Mouse (Mus musculus): ENCODE results near the gene Slc7a7. TPM values are rescaled to one million over a fixed set of nuclear protein-coding genes. Genes with fewer than 3 reads are reported as not detected.
A peak's percentile ranks its signal among the peaks of the same experiment; 100 is the strongest.

The Slc7a7 gene
- polyA plus RNA-seq, 1 experiment from 2014 or later, result 11.4 TPM

GRCm38 (mm10) chr14:54381816-54382215 lies 35.8 kb downstream of the Slc7a7 start:
- Histone ChIP-seq H3K36me3 (no peaks in the 10 kb centered on the region), H3K4me3 (replicated peaks) (no peak overlapping the region), H3K9me3 (replicated peaks) (no peaks in the 10 kb centered on the region), H3K9ac (no peak overlapping the region), H3K27ac (0 out of 2 replicates have a peak overlapping the region, but pooled peaks have one; percentile 2), H3K4me2 (no peak overlapping the region), H3K27me3 (no peaks in the 10 kb centered on the region), H3K4me1 (peaks cover 59% of the 10 kb centered on the region)
- ATAC-seq (replicated peaks; ENCODE audit: low FRiP score), result no peak
- 74% methylated on average over 10 of the region's 10 CpGs for WGBS

- no peak overlapping the region for H3K4me3 ChIP-seq (replicated peaks)
- peaks cover 47% of the 10 kb centered on the region for H3K4me1 ChIP-seq
- H3K36me3 ChIP-seq, result no peaks in the 10 kb centered on the region
- 71% methylated on average over 4 of the region's 4 CpGs for WGBS
- no peak overlapping the region for H3K9ac ChIP-seq
- no peaks in the 10 kb centered on the region for H3K27me3 ChIP-seq
- ATAC-seq (replicated peaks; ENCODE audit: low FRiP score), result no peak
- H3K9me3 ChIP-seq (replicated peaks), result no peaks in the 10 kb centered on the region
- no peak overlapping the region for H3K27ac ChIP-seq
- H3K4me2 ChIP-seq, result no peak overlapping the region
These were observed 37.0 kb downstream of the Slc7a7 start for GRCm38 (mm10) chr14:54380616-54381015.

- Histone ChIP-seq H3K27me3 (no peaks in the 10 kb centered on the region), H3K4me1 (peaks cover 47% of the 10 kb centered on the region), H3K9ac (no peak overlapping the region), H3K9me3 (replicated peaks) (no peaks in the 10 kb centered on the region), H3K4me3 (replicated peaks) (no peak overlapping the region), H3K27ac (no peak overlapping the region), H3K4me2 (no peak overlapping the region), H3K36me3 (no peaks in the 10 kb centered on the region)
- WGBS, result 59% methylated on average over 13 of the region's 13 CpGs
- no peak for ATAC-seq (replicated peaks; ENCODE audit: low FRiP score)
These were observed 38.0 kb downstream of the Slc7a7 start for GRCm38 (mm10) chr14:54379571-54379970.

- no peak overlapping the region for H3K27ac ChIP-seq
- 88% methylated on average over 6 of the region's 6 CpGs for whole genome bisulfite sequencing
- H3K27me3 ChIP-seq, result no peaks in the 10 kb centered on the region
- H3K4me1 ChIP-seq, result peaks cover 29% of the 10 kb centered on the region
- no peak overlapping the region for H3K4me3 ChIP-seq (replicated peaks)
- H3K9ac ChIP-seq, result no peak overlapping the region
- H3K36me3 ChIP-seq, result peaks cover 6% of the 10 kb centered on the region; the same call in 1 of the 2 replicates
- H3K4me2 ChIP-seq, result no peak overlapping the region
- no peaks in the 10 kb centered on the region for H3K9me3 ChIP-seq (replicated peaks)
- no peak for ATAC-seq (replicated peaks; ENCODE audit: low FRiP score)
These were observed 40.4 kb downstream of the Slc7a7 start for GRCm38 (mm10) chr14:54377166-54377565.

- H3K9ac ChIP-seq, result no peak overlapping the region
- WGBS, result 74% methylated on average over 3 of the region's 3 CpGs
- H3K4me3 ChIP-seq (replicated peaks), result no peak overlapping the region
- peaks cover 16% of the 10 kb centered on the region for H3K4me1 ChIP-seq
- H3K27me3 ChIP-seq, result no peaks in the 10 kb centered on the region
- H3K9me3 ChIP-seq (replicated peaks), result 0 out of 2 replicates have a peak, but pooled peaks cover 3% of the 10 kb centered on the region
- no peak for ATAC-seq (replicated peaks; ENCODE audit: low FRiP score)
- H3K4me2 ChIP-seq, result no peak overlapping the region
- H3K36me3 ChIP-seq, result peaks cover 14% of the 10 kb centered on the region
- H3K27ac ChIP-seq, result no peak overlapping the region
These were observed 41.7 kb downstream of the Slc7a7 start for GRCm38 (mm10) chr14:54375916-54376315.

GRCm38 (mm10) chr14:54372923-54373322 lies 44.7 kb downstream of the Slc7a7 start:
- H3K9me3 ChIP-seq (replicated peaks), result 0 out of 2 replicates have a peak, but pooled peaks cover 3% of the 10 kb centered on the region
- H3K4me1 ChIP-seq, result peaks cover 5% of the 10 kb centered on the region; the same call in 1 of the 2 replicates
- ATAC-seq (replicated peaks; ENCODE audit: low FRiP score), result no peak
- 87% methylated on average over 9 of the region's 9 CpGs for WGBS
- H3K4me2 ChIP-seq, result no peak overlapping the region
- H3K9ac ChIP-seq, result no peak overlapping the region
- H3K36me3 ChIP-seq, result peaks cover 44% of the 10 kb centered on the region
- H3K4me3 ChIP-seq (replicated peaks), result no peak overlapping the region
- H3K27ac ChIP-seq, result no peak overlapping the region
- no peaks in the 10 kb centered on the region for H3K27me3 ChIP-seq

- Histone ChIP-seq H3K4me2 (no peak overlapping the region), H3K36me3 (peaks cover 59% of the 10 kb centered on the region), H3K9me3 (replicated peaks) (0 out of 2 replicates have a peak, but pooled peaks cover 3% of the 10 kb centered on the region), H3K27me3 (no peaks in the 10 kb centered on the region), H3K27ac (no peak overlapping the region), H3K4me3 (replicated peaks) (no peak overlapping the region), H3K9ac (no peak overlapping the region), H3K4me1 (no peaks in the 10 kb centered on the region)
- 0 out of 2 replicates have a peak, but pooled peaks have one; percentile 29 for ATAC-seq (replicated peaks; ENCODE audit: low FRiP score)
- 89% methylated on average over 10 of the region's 10 CpGs for WGBS
These were observed 46.1 kb downstream of the Slc7a7 start for GRCm38 (mm10) chr14:54371460-54371859.

GRCm38 (mm10) chr14:54370595-54370994 lies 47.0 kb downstream of the Slc7a7 start:
- no peak overlapping the region for H3K4me3 ChIP-seq (replicated peaks)
- 0 out of 2 replicates have a peak, but pooled peaks cover 3% of the 10 kb centered on the region for H3K9me3 ChIP-seq (replicated peaks)
- H3K4me1 ChIP-seq, result no peaks in the 10 kb centered on the region
- peaks cover 66% of the 10 kb centered on the region for H3K36me3 ChIP-seq
- ATAC-seq (replicated peaks; ENCODE audit: low FRiP score), result no peak
- no peak overlapping the region for H3K4me2 ChIP-seq
- 85% methylated on average over 6 of the region's 6 CpGs for WGBS
- no peak overlapping the region for H3K9ac ChIP-seq
- H3K27me3 ChIP-seq, result no peaks in the 10 kb centered on the region
- H3K27ac ChIP-seq, result no peak overlapping the region

- Histone ChIP-seq H3K9me3 (replicated peaks) (0 out of 2 replicates have a peak, but pooled peaks cover 3% of the 10 kb centered on the region), H3K27ac (no peak overlapping the region), H3K4me1 (no peaks in the 10 kb centered on the region), H3K27me3 (no peaks in the 10 kb centered on the region), H3K9ac (no peak overlapping the region), H3K4me3 (replicated peaks) (no peak overlapping the region), H3K36me3 (peaks cover 76% of the 10 kb centered on the region), H3K4me2 (no peak overlapping the region)
- ATAC-seq (replicated peaks; ENCODE audit: low FRiP score), result no peak
- WGBS, result 91% methylated on average over 3 of the region's 3 CpGs
These were observed 48.2 kb downstream of the Slc7a7 start for GRCm38 (mm10) chr14:54369372-54369771.

- WGBS, result 85% methylated on average over 18 of the region's 18 CpGs
- H3K27ac ChIP-seq, result no peak overlapping the region
- H3K4me2 ChIP-seq, result no peak overlapping the region
- H3K9me3 ChIP-seq (replicated peaks), result 0 out of 2 replicates have a peak, but pooled peaks cover 3% of the 10 kb centered on the region
- no peaks in the 10 kb centered on the region for H3K27me3 ChIP-seq
- H3K9ac ChIP-seq, result no peak overlapping the region
- peaks cover 91% of the 10 kb centered on the region for H3K36me3 ChIP-seq
- peaks cover 4% of the 10 kb centered on the region for H3K4me1 ChIP-seq
- no peak for ATAC-seq (replicated peaks; ENCODE audit: low FRiP score)
- no peak overlapping the region for H3K4me3 ChIP-seq (replicated peaks)
These were observed 50.0 kb downstream of the Slc7a7 start for GRCm38 (mm10) chr14:54367429-54368060.

- peaks cover 13% of the 10 kb centered on the region for H3K4me1 ChIP-seq
- 0 out of 2 replicates have a peak, but pooled peaks cover 3% of the 10 kb centered on the region for H3K9me3 ChIP-seq (replicated peaks)
- H3K4me2 ChIP-seq, result no peak overlapping the region
- WGBS, result 93% methylated on average over 10 of the region's 10 CpGs
- H3K36me3 ChIP-seq, result peaks cover 84% of the 10 kb centered on the region
- H3K4me3 ChIP-seq (replicated peaks), result no peak overlapping the region
- H3K27me3 ChIP-seq, result no peaks in the 10 kb centered on the region
- no peak for ATAC-seq (replicated peaks; ENCODE audit: low FRiP score)
- no peak overlapping the region for H3K9ac ChIP-seq
- no peak overlapping the region for H3K27ac ChIP-seq
These were observed 51.0 kb downstream of the Slc7a7 start for GRCm38 (mm10) chr14:54366581-54366980.

- ATAC-seq (replicated peaks; ENCODE audit: low FRiP score), result no peak
- Histone ChIP-seq H3K9ac (no peak overlapping the region), H3K4me2 (no peak overlapping the region), H3K36me3 (peaks cover 72% of the 10 kb centered on the region), H3K9me3 (replicated peaks) (no peaks in the 10 kb centered on the region), H3K27me3 (no peaks in the 10 kb centered on the region), H3K4me1 (peaks cover 15% of the 10 kb centered on the region), H3K27ac (no peak overlapping the region), H3K4me3 (replicated peaks) (no peak overlapping the region)
- WGBS, result 90% methylated on average over 5 of the region's 5 CpGs
These were observed 52.4 kb downstream of the Slc7a7 start for GRCm38 (mm10) chr14:54365026-54365645.
